Mouse (Mus musculus) hindbrain, embryonic 15.5 days (tissue): ENCODE data around the gene Wfdc6b. TPM values are rescaled to one million over a fixed set of nuclear protein-coding genes. Genes with fewer than 3 reads are reported as not detected.
"Not testable (repeated sequence)": the region's sequence is repeated elsewhere in the genome, so short reads cannot be mapped to it uniquely, and the experiment has no call there.

Experiments
- ATAC-seq: fragments of 200-750 bp; cut with Nextera tagmentation; 2 replicates; pipeline ENCODE4 v1.8.0; 2017; ENCODE audit warnings: low read depth, moderate number of reproducible peaks, moderate TSS enrichment; ENCODE audit not compliant: low FRiP score
- H3K27ac ChIP-seq: fragments of 300-500 bp; sonication (generic); replicated peaks from 2 replicates; pipeline ENCODE4 v1.5.1; 2015; ENCODE audit warnings: mild to moderate bottlenecking, inconsistent platforms
- H3K27me3 ChIP-seq: fragments of 300-500 bp; sonication (generic); 2 replicates; pipeline ENCODE4 v1.6.1; 2015; ENCODE audit warnings: control low read depth, inconsistent platforms
- H3K36me3 ChIP-seq: fragments of 300-500 bp; sonication (generic); 2 replicates; pipeline ENCODE4 v1.6.1; 2015; ENCODE audit warnings: control low read depth, inconsistent platforms
- H3K4me1 ChIP-seq: fragments of 300-500 bp; sonication (generic); replicated peaks from 2 replicates; pipeline ENCODE4 v1.6.1; 2015; ENCODE audit warnings: control low read depth, inconsistent platforms
- H3K4me2 ChIP-seq: fragments of 300-500 bp; sonication (generic); 2 replicates; pipeline ENCODE4 v1.6.1; 2015; ENCODE audit warnings: moderate library complexity, mild to moderate bottlenecking, inconsistent platforms
- H3K4me3 ChIP-seq: fragments of 300-500 bp; sonication (generic); 2 replicates; pipeline ENCODE4 v1.5.1; 2015; ENCODE audit warnings: mild to moderate bottlenecking, inconsistent platforms
- H3K9ac ChIP-seq: fragments of 300-500 bp; sonication (generic); 2 replicates; pipeline ENCODE4 v1.6.1; 2015; ENCODE audit warnings: inconsistent platforms
- H3K9me3 ChIP-seq: fragments of 300-500 bp; sonication (generic); 2 replicates; pipeline ENCODE4 v1.6.1; 2016; ENCODE audit warnings: control low read depth, inconsistent platforms
- WGBS: fragments of 180-500 bp; shearing (Covaris S2); methylation state at CpG from one replicate; pipeline ENCODE4 v1.1.7; 2015; 5-methylcytosine and 5-hydroxymethylcytosine counted together
- polyA plus RNA-seq: library from polyadenylated mRNA; unstranded; fragments of >200 nt; fragmentation: Nextera tagmentation; extraction: Ambion mirVana; gene quantifications from 2 replicates; pipeline ENCODE4 v1.2.1, GENCODE M21; 2015

The Wfdc6b gene
- polyA plus RNA-seq: not detected in 2 replicates

DNA sequence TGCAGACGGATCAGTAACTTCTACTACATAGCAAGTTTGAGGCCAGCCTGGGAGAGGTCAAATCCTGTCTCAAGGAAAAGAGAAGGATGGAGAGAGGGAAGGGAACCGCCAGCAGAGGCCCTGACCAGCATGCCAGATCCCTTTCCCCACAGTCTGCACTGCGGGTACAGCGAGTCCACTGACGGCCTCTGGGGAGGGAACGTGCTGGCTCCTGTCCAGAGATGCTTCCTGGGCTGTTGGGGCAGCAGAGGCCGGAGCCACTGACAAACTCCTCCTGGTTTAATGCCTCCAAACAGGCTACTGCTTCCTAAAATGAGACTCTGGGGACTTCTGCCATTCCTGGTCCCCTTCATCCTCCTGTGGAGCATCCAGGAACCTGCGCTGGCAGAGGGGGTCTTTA, at the start of gene Wfdc6b, which contains the start of gene Wfdc8:
Gene Wfdc6b (plus strand): TSS at position 52 of the 400 bp plus-strand sequence.
Gene Wfdc8 (minus strand): TSS at position 156 of the 400 bp plus-strand sequence.
- 48% methylated on average over 8 of the region's 8 CpGs for WGBS
- H3K36me3 ChIP-seq, ATAC-seq, H3K4me3 ChIP-seq, H3K4me2 ChIP-seq, H3K27me3 ChIP-seq, H3K27ac ChIP-seq, H3K4me1 ChIP-seq, H3K9ac ChIP-seq, H3K9me3 ChIP-seq: not testable (repeated sequence)

DNA sequence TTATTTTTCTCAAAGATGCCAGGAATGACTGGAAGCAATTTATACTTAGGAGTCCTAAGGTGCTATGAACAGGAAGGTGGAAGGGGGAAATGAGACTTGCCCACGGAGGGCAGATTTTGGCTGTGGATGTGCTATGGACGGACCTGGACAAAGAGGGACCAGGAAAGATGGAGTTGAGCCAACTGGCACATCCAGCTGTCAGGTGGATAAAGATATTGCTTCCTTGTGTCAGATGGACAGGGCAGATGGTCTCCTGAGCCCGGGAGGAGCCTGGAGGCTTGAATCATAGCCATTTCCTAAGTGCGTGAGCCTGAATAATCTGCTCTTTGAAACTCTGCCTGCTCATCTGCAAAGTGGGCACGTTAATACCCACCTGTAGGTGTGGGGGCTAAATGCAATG, 49.0 kb upstream of the Wfdc6b start:
- Histone ChIP-seq H3K9ac (no peak overlapping the region), H3K4me3 (no peak overlapping the region), H3K4me2 (no peak overlapping the region), H3K27ac (no peak overlapping the region), H3K4me1 (peaks cover 19% of the 10 kb centered on the region), H3K36me3 (no peaks in the 10 kb centered on the region), H3K9me3 (no peaks in the 10 kb centered on the region), H3K27me3 (peaks cover 25% of the 10 kb centered on the region)
- ATAC-seq: no peak
- WGBS: 63% methylated on average over 5 of the region's 5 CpGs

DNA sequence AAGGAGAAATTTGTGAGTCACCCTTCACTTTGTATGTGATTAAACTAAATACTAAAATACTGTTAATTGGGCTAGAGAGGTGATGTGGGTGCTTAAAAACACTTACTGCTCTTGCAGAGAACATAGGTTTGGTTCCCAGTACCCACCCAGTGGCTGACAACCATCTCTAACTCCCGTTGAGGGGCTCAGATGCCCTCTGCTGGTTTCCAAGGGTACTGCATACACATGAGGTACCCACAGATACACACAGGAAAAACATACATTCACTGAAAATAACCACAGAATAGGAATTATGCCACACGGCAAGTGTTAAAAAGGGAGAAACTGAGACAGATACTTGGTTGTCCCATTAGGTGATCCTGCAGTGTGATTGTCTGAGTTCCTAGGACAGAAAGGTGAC, 46.3 kb upstream of the Wfdc6b start:
- H3K36me3 ChIP-seq: no peaks in the 10 kb centered on the region
- H3K4me2 ChIP-seq: no peak overlapping the region
- ATAC-seq: no peak
- no peak overlapping the region for H3K9ac ChIP-seq
- 86% methylated on average over 2 of the region's 2 CpGs for WGBS
- no peak overlapping the region for H3K27ac ChIP-seq
- H3K27me3 ChIP-seq: peaks cover 22% of the 10 kb centered on the region
- peaks cover 19% of the 10 kb centered on the region for H3K4me1 ChIP-seq
- H3K4me3 ChIP-seq: no peak overlapping the region
- H3K9me3 ChIP-seq: no peaks in the 10 kb centered on the region

DNA sequence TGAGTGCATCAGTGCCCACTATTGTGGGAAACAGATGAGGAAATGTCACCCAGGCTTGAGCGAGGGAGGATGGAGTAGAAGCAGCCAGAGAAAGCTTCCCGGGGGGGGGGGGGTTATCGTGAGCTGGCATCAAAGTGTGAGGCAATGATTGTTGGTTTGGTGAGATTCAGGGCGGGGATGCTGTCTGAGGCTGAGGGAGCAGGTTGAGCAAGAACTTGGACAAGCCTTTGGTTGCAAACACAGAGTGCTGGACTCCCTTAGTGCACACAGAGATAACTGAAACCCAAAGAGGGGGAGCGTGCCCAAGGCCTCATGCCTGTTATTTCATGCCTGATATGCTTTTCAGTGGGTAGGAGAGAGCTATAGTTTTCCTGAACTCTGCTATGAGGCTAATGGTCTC, 45.9 kb upstream of the Wfdc6b start:
- Histone ChIP-seq H3K4me1 (peaks cover 16% of the 10 kb centered on the region), H3K27ac (no peak overlapping the region), H3K9ac (no peak overlapping the region), H3K36me3 (no peaks in the 10 kb centered on the region), H3K27me3 (peaks cover 18% of the 10 kb centered on the region), H3K4me3 (no peak overlapping the region), H3K9me3 (no peaks in the 10 kb centered on the region), H3K4me2 (no peak overlapping the region)
- 87% methylated on average over 5 of the region's 5 CpGs for WGBS
- no peak for ATAC-seq

DNA sequence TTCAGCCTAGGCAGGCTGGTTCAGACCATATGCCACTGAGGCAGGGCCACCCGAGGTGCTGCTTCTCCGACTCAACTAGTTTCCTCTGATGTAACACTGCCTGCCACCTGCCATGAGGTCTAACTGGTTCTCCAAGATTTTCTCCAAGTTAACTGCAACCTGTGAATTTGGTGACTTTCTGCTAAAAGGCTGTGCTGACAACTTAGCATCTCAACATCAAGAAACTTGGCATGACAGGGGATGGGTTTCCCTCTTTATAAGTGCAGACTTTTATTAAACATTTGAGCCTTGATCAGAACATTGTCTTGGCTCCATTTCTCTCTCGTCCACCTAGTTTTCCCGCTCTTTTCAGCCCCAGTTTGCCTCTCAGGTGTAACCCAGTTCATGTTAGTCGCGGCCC, 40.0 kb upstream of the Wfdc6b start, which contains the start of gene Spint3:
Gene Spint3 (minus strand): TSS at position 101 of the 400 bp plus-strand sequence.
- not testable (repeated sequence) for H3K27ac ChIP-seq, H3K4me1 ChIP-seq, H3K27me3 ChIP-seq, H3K9me3 ChIP-seq, H3K9ac ChIP-seq, ATAC-seq, H3K4me2 ChIP-seq, H3K4me3 ChIP-seq, H3K36me3 ChIP-seq
- WGBS: 87% methylated on average over 6 of the region's 6 CpGs

DNA sequence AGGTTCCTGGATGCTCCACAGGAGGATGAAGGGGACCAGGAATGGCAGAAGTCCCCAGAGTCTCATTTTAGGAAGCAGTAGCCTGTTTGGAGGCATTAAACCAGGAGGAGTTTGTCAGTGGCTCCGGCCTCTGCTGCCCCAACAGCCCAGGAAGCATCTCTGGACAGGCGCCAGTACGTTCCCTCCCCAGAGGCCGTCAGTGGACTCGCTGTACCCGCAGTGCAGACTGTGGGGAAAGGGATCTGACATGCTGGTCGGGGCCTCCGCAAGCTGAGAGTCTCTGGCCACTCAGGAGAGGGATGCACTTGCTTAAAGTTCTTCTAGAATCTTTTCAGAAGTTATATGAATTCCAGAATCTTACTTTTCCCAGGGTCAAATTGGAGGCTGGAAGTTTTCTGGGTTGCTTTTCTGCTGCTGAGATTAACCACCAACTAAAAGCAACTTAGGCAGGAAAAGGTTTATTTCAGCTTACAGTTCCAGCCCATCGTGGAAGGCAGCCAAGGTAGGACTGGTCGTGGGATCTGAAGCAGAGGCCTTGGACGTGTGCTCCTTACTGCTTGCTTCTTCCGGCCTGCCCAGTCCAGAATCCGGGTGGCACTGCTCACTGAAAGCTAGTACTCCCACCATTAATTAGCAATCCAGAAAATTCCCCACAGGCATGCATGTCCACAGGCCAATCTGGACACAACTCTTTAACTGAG, 28.1 kb upstream of the Wfdc6b start, which contains the start of gene Wfdc6a:
Gene Wfdc6a (minus strand): TSS at position 423 of the 701 bp plus-strand sequence.
- H3K4me3 ChIP-seq, H3K27me3 ChIP-seq: not testable (repeated sequence)
- 66% methylated on average over 13 of the region's 13 CpGs for WGBS

DNA sequence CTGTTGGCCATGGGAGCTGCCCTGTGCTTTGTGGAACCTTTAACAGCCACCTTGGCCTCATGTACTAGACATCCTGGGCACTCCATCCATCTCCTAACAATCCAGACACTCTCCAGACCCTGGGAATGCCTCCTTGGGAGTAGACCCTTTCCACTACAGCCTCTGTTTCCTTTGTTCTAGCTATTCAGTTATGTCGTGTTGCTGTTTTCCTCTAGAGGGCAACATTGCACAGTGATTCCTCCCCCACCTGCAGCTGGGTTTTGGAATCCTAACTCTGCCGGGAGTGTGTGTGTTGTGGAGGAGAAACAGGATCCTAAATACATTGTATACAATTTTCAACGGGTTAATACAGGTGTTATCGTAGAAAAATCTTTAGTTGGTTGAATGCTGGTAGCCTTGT, 21.3 kb upstream of the Wfdc6b start:
- 13% methylated on average over 4 of the region's 4 CpGs for WGBS
- H3K9ac ChIP-seq: no peak overlapping the region
- ATAC-seq: no peak

More for the DNA sequence above, 28.1 kb upstream of the Wfdc6b start, which contains the start of gene Wfdc6a:
- H3K4me1 ChIP-seq, H3K9me3 ChIP-seq, H3K36me3 ChIP-seq, H3K4me2 ChIP-seq, H3K27ac ChIP-seq, H3K9ac ChIP-seq, ATAC-seq: not testable (repeated sequence)

DNA sequence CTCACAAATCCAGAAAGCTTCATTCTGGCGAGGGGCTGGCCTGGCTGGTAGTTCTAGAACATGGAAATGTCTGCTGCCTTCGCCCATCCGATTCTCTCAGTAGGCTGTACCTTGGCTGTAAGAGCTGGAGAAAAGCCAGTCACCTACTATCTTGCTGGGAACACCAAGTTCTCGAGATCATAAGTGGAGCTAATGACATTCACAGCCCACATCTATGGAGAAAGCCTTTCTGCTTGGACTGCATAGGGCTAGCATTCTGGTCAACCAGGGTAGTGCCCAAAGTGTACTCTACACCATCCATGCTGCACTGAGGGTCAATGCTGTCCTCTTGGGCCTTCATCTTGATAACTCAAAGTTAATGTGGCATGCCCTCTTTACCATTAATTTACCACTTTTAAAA, 19.8 kb upstream of the Wfdc6b start, which contains the start of gene Eppin:
Gene Eppin (minus strand): TSS at position 101 of the 400 bp plus-strand sequence.
- no peak for ATAC-seq

More for the DNA sequence above, 21.3 kb upstream of the Wfdc6b start:
- Histone ChIP-seq H3K36me3 (no peaks in the 10 kb centered on the region), H3K9me3 (no peaks in the 10 kb centered on the region), H3K4me2 (no peak overlapping the region), H3K27me3 (peaks cover 2% of the 10 kb centered on the region; the same call in 1 of the 2 replicates), H3K4me3 (no peak overlapping the region), H3K27ac (no peak overlapping the region), H3K4me1 (no peaks in the 10 kb centered on the region)

DNA sequence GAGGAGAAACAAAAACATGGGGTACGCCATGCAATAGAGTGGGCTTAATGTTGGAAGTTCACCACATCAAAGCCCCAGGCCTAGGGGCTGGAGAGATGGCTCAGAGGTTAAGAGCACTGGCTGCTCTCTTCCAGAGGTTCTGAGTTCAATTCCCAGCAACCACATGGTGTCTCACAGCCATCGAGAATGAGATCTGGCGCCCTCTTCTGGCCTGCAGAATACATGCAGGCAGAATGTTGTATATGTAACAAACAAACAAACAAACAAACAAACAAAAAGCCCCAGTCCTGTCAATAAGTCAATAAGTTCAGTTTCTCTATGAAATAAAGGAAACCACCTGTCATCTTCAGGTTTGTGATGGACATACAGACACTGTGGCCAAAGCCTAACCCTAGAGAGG, 13.1 kb upstream of the Wfdc6b start:
- Histone ChIP-seq H3K27me3 (no peaks in the 10 kb centered on the region), H3K4me2 (no peak overlapping the region), H3K4me1 (no peaks in the 10 kb centered on the region), H3K36me3 (no peaks in the 10 kb centered on the region), H3K9me3 (no peaks in the 10 kb centered on the region), H3K9ac (no peak overlapping the region), H3K27ac (no peak overlapping the region), H3K4me3 (no peak overlapping the region)
- no peak for ATAC-seq
- WGBS: 72% methylated on average over 3 of the region's 3 CpGs

More for the DNA sequence above, 19.8 kb upstream of the Wfdc6b start, which contains the start of gene Eppin:
- H3K36me3 ChIP-seq: no peaks in the 10 kb centered on the region
- no peak within 1 kb of the TSS for H3K9ac ChIP-seq
- H3K9me3 ChIP-seq: no peaks in the 10 kb centered on the region
- H3K27ac ChIP-seq: no peak within 1 kb of the TSS
- H3K4me2 ChIP-seq: no peak within 1 kb of the TSS
- H3K4me3 ChIP-seq: no peak within 1 kb of the TSS
- WGBS: 80% methylated on average over 4 of the region's 4 CpGs
- no peaks in the 10 kb centered on the region for H3K4me1 ChIP-seq
- H3K27me3 ChIP-seq: peaks cover 2% of the 10 kb centered on the region; the same call in 1 of the 2 replicates

DNA sequence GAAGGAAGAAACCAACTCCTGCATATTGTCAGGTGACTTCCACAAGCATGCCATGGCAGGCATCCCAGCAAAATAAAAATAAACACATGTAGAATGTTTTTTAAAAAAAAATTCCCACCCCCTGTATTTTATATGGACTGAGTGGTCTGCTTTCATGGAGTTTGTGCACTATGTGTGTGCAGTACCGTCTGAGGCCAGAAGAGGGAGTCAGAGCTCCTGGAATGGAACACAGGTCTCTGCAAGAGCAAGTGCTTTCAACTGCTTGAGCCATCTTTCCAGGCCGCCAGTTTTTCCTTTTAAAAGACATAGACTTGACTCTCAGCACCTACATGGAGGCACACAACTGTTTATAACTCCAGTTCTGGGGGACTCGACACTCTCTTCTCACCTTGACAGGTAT, 9.8 kb upstream of the Wfdc6b start:
- WGBS: 95% methylated on average over 3 of the region's 3 CpGs
- H3K27ac ChIP-seq: no peak overlapping the region
- no peaks in the 10 kb centered on the region for H3K36me3 ChIP-seq
- no peak overlapping the region for H3K4me2 ChIP-seq
- H3K27me3 ChIP-seq: no peaks in the 10 kb centered on the region
- no peak for ATAC-seq
- no peak overlapping the region for H3K4me3 ChIP-seq
- no peaks in the 10 kb centered on the region for H3K4me1 ChIP-seq
- no peaks in the 10 kb centered on the region for H3K9me3 ChIP-seq
- H3K9ac ChIP-seq: no peak overlapping the region

DNA sequence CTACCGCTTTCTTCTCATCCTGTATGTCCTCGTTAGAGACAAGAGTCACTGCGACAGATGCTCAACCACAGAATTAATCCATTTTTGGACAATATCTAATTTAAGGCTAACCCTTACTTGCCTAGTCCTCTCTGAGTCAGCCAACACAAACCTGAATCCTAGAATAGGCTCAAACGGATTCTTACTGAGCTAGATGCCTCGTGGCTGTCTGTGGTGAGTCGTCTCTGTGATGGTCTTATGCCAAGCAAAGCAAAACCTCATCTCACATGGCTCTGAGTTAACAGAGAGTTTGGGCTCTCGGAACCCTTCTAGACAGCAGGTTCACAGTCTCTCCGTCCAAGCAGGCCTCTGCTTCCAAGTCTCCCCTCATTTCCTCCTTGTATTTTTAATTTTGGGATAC, 8.9 kb upstream of the Wfdc6b start:
- H3K9ac ChIP-seq: no peak overlapping the region
- H3K4me1 ChIP-seq: no peaks in the 10 kb centered on the region
- H3K27me3 ChIP-seq: no peaks in the 10 kb centered on the region
- H3K36me3 ChIP-seq: no peaks in the 10 kb centered on the region
- no peaks in the 10 kb centered on the region for H3K9me3 ChIP-seq
- ATAC-seq: no peak
- H3K4me2 ChIP-seq: no peak overlapping the region
- 93% methylated on average over 8 of the region's 8 CpGs for WGBS
- no peak overlapping the region for H3K4me3 ChIP-seq
- no peak overlapping the region for H3K27ac ChIP-seq

DNA sequence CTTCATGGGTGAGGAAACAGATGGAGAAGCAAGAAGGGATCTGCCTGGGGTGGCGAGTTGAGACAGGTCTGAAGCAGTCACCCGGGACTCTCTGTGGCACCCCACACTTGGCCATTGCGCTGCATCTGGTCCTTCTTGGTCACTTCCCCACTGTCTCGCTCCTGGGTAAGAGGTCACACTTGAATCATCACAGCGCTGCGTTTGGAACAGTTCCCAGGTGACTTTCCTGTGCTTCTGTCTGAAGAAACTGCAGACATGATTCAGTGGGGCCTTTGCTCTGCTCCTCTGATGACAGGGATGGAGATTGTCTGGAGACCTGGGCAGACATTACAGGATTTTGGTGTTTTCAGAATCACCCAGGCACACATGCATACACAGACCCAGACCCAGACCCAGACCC, 4.5 kb upstream of the Wfdc6b start:
- Histone ChIP-seq H3K27me3 (no peaks in the 10 kb centered on the region), H3K9me3 (no peaks in the 10 kb centered on the region), H3K4me1 (no peaks in the 10 kb centered on the region), H3K4me2 (no peak overlapping the region), H3K4me3 (no peak overlapping the region), H3K9ac (no peak overlapping the region), H3K36me3 (no peaks in the 10 kb centered on the region), H3K27ac (no peak overlapping the region)
- ATAC-seq: no peak
- 72% methylated on average over 6 of the region's 6 CpGs for WGBS
